Mouse (Mus musculus) adrenal gland, adult 18-20 months (tissue): ENCODE data around the gene Birc3. TPM values are rescaled to one million over a fixed set of nuclear protein-coding genes. Genes with fewer than 3 reads are reported as not detected.

Experiments used
- DNase-seq, 2 experiments: peaks; one replicate each; pipeline ENCODE4 v3.0.0; 2021 to 2022; ENCODE audit warnings: low spot score in 2 of 2
- total RNA-seq, 2 experiments: library from RNA; stranded (reverse); gene quantifications; 1 replicate in 1 of 2; 2 replicates in 1 of 2; pipeline ENCODE4 v1.2.3; 2021

Gene Birc3
- total RNA-seq, 2 experiments from 2014 or later = 13.8 to 26.3 TPM

DNA sequence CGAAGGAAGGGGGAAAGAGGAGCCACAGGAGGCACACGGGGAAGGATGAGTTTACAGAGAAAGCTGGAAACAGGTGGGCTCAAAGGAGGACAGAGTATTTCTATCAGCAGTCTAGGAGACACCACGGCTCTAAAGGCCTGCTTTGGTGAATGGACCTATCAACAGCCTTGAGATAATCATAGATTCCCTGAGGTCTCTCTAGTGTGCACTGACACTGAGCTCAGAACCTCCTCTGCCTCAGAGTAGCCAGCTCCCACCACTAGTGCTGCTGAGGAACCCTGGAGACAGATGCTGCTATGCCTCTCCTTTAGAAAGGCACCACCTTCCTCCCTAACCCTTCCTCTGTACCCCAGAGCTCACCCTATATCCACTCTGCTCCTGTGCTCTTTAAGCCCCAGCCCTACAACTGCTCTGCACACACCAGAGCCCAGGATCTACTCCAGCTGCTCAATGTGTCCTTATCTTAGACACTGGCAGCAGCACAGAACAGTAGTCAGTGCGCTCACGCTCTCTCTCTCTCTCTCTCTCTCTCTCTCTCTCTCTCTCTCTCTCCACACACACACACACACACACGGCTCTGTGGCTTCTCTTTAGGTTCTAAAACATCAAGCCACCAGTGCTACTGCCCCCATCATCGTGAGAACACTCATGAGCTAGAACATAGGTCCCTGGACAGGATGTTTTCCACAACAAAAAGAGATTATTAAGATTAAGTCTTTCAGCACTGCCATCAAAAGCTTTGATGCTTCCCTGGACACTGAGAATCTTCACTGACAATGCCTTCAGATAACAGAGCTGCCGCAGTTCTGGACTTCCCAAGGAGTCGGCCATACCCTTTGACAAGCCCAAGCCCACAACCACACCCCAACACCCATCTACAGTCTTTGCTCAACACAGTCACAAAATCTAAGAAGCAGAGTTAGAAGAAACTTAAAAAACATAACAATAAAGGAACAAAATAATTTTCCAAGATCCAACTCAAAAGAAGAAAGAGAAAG lies 43.2 kb downstream of the Birc3 start:
- DNase-seq = no peak

GRCm38 (mm10) chr9:7828706-7829105 lies 44.3 kb downstream of the Birc3 start:
- no peak for DNase-seq

DNA sequence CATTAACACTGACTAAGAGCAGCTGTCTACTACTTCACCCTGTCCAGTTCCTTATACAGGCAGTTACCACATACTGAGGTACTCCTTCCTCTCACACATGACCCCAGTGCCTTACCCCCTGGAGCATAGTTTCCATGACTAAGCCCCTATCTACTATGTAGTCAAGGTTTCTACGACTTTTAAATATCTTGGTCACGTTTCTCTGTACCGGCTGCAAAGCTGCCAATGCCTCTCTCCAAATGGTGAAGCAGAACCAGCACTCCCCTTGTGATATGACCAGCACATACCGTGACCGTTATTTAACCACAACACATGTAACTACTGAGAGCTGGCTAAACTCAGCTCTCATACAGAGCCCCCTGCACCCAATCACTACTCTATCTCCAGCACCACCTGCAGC lies 48.1 kb downstream of the Birc3 start:
- no peak for DNase-seq

DNA sequence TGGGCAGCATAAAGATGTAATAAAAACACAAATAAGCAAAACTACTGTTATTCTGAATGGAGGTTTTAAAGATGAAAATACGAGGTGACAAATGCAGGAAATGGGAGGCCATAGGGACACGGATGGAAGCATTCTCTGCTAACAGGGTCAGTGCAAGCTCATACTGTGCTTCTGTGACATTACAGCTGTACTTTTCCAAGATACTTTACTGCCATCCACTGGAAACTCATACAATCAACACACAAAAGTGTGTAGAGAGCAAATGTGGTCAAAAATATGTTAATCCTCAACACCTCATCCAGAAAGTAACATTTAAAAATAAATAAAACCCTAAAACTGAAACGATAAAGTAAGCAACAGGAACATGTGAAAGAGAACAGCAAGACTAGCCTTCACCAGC lies 50.2 kb downstream of the Birc3 start:
- no peak for DNase-seq

GRCm38 (mm10) chr9:7805101-7805506 lies 67.9 kb downstream of the Birc3 start:
- no peak for DNase-seq

Other genes with a start within 250 kb of the Birc3 start
- gene Mmp20, start 245.0 kb downstream of the Birc3 start, total RNA-seq = not detected
- not detected for gene Mmp7, start 181.1 kb downstream of the Birc3 start, total RNA-seq
- 100 to 1,000 TPM; 151 to 202 TPM for gene Tmem123, start 109.1 kb downstream of the Birc3 start, total RNA-seq
- gene Birc2, start 36.1 kb downstream of the Birc3 start, total RNA-seq = 10 to 100 TPM; 38.8 to 50.5 TPM
- gene Yap1, start 131.4 kb upstream of the Birc3 start, total RNA-seq = 10 to 100 TPM; 72.0 to 83.7 TPM
- gene Cfap300, start 169.6 kb upstream of the Birc3 start, total RNA-seq = 1 to 10 TPM; 2.7 to 2.8 TPM